Mouse (Mus musculus): ENCODE measurements around the gene 4921536K21Rik. TPM values are rescaled to one million over a fixed set of nuclear protein-coding genes. Genes with fewer than 3 reads are reported as not detected.

The 4921536K21Rik gene
- total and polyA plus RNA-seq, 3 experiments: 0.21 to 0.61 TPM; not detected in 1

- DNase-seq (ENCODE audit: extremely low read depth): no peak
- Histone ChIP-seq H3K27me3 (replicated peaks) (peaks cover 11% of the 10 kb centered on the region), H3K27ac (ENCODE audit: insufficient read depth, low read depth) (no peak overlapping the region), H3K4me2 (ENCODE audit: insufficient read depth, low read depth, poor library complexity, severe bottlenecking) (no peak overlapping the region), H3K4me3 (replicated peaks in 1 of 3; ENCODE audit: low read depth in 2 of 3, low read length in 2 of 3, poor library complexity in 1 of 3) (no peak overlapping the region), H3K9ac (ENCODE audit: insufficient read depth, low read depth) (no peak overlapping the region), H3K36me3 (replicated peaks in 1 of 2; ENCODE audit: control insufficient read depth in 1 of 2, insufficient read depth in 1 of 2, low read length in 1 of 2) (no peaks in the 10 kb centered on the region), H3K4me1 (ENCODE audit: control insufficient read depth in 1 of 2, insufficient read depth in 2 of 2) (no peaks in the 10 kb centered on the region), H3K9me3 (replicated peaks; ENCODE audit: low read length) (peaks cover 8% of the 10 kb centered on the region), H3K79me2 (replicated peaks; ENCODE audit: control insufficient read depth, extremely low read depth, insufficient read depth, poor library complexity, severe bottlenecking) (no peaks in the 10 kb centered on the region)
- dilution Hi-C loops (cut with MboI; ENCODE audit: extremely low pct_ligation_motif_present, extremely low pct_unique_long_range_greater_than_20kb, low sequenced_read_pairs) (no loop called here), in situ Hi-C loops (cut with MboI; ENCODE audit: low pct_ligation_motif_present, low pct_unique_long_range_greater_than_20kb, low sequenced_read_pairs) (no loop called here)
- TF ChIP-seq KAT2A (IDR thresholded peaks at IDR 0.05; ENCODE audit: insufficient replicate concordance, low read length) (no peak), SMC3 (IDR thresholded peaks at IDR 0.05; ENCODE audit: low read depth, low read length) (no peak), GABPA (IDR thresholded peaks at IDR 0.05; ENCODE audit: insufficient replicate concordance, low read depth, low read length) (no peak), MXI1 (IDR thresholded peaks at IDR 0.05; ENCODE audit: low read depth, low read length) (no peak), MAFK (IDR thresholded peaks at IDR 0.05; ENCODE audit: insufficient replicate concordance, low read length) (no peak), ELF1 (IDR thresholded peaks at IDR 0.05; ENCODE audit: low read depth, low read length) (no peak), RCOR1 (conservative IDR thresholded peaks at IDR 0.05; ENCODE audit: low read depth, low read length) (no peak), SIN3A (IDR thresholded peaks at IDR 0.05; ENCODE audit: low read length) (no peak), ZC3H11A (IDR thresholded peaks at IDR 0.05; ENCODE audit: low read depth, low read length) (no peak)
Observed at GRCm38 (mm10) chr11:3850315-3850614, 44.6 kb downstream of the 4921536K21Rik start.

- Histone ChIP-seq H3K9me3 (replicated peaks; ENCODE audit: low read length) (peaks cover 5% of the 10 kb centered on the region), H3K4me1 (ENCODE audit: control insufficient read depth in 1 of 2, insufficient read depth in 2 of 2) (no peaks in the 10 kb centered on the region), H3K4me3 (replicated peaks in 1 of 3; ENCODE audit: low read depth in 2 of 3, low read length in 2 of 3, poor library complexity in 1 of 3) (no peak overlapping the region), H3K4me2 (ENCODE audit: insufficient read depth, low read depth, poor library complexity, severe bottlenecking) (no peak overlapping the region), H3K27ac (ENCODE audit: insufficient read depth, low read depth) (no peak overlapping the region), H3K36me3 (replicated peaks in 1 of 2; ENCODE audit: control insufficient read depth in 1 of 2, insufficient read depth in 1 of 2, low read length in 1 of 2) (no peaks in the 10 kb centered on the region), H3K27me3 (replicated peaks) (peaks cover 11% of the 10 kb centered on the region), H3K9ac (ENCODE audit: insufficient read depth, low read depth) (no peak overlapping the region), H3K79me2 (replicated peaks; ENCODE audit: control insufficient read depth, extremely low read depth, insufficient read depth, poor library complexity, severe bottlenecking) (no peaks in the 10 kb centered on the region)
- no peak for DNase-seq (ENCODE audit: extremely low read depth)
- in situ Hi-C loops (cut with MboI; ENCODE audit: low pct_ligation_motif_present, low pct_unique_long_range_greater_than_20kb, low sequenced_read_pairs) (no loop called here), dilution Hi-C loops (cut with MboI; ENCODE audit: extremely low pct_ligation_motif_present, extremely low pct_unique_long_range_greater_than_20kb, low sequenced_read_pairs) (no loop called here)
- TF ChIP-seq NELFE (IDR thresholded peaks at IDR 0.05; ENCODE audit: low read depth, low read length): no peak
- TF ChIP-seq JUND (conservative IDR thresholded peaks at IDR 0.05; ENCODE audit: low read depth, low read length): no peak
- no peak for TF ChIP-seq USF1 (IDR thresholded peaks at IDR 0.05; ENCODE audit: low read depth, low read length)
- no peak for TF ChIP-seq HCFC1 (IDR thresholded peaks at IDR 0.05; ENCODE audit: low read depth, low read length)
- no peak for TF ChIP-seq PAX5 (IDR thresholded peaks at IDR 0.05; ENCODE audit: low read length)
- TF ChIP-seq USF2 (conservative IDR thresholded peaks at IDR 0.05; ENCODE audit: low read depth, low read length): no peak
- TF ChIP-seq RCOR1 (conservative IDR thresholded peaks at IDR 0.05; ENCODE audit: low read depth, low read length): no peak
- no peak for TF ChIP-seq ZKSCAN1 (IDR thresholded peaks at IDR 0.05; ENCODE audit: borderline replicate concordance, low read depth, low read length)
- TF ChIP-seq E2F4 (IDR thresholded peaks at IDR 0.05; ENCODE audit: insufficient replicate concordance, low read depth, low read length): no peak
- no peak for TF ChIP-seq ZC3H11A (IDR thresholded peaks at IDR 0.05; ENCODE audit: low read depth, low read length)
- no peak for TF ChIP-seq SMC3 (IDR thresholded peaks at IDR 0.05; ENCODE audit: low read depth, low read length)
- no peak for TF ChIP-seq TCF12 (IDR thresholded peaks at IDR 0.05; ENCODE audit: low read depth, low read length)
- TF ChIP-seq MXI1 (IDR thresholded peaks at IDR 0.05; ENCODE audit: low read depth, low read length): no peak
- no peak for TF ChIP-seq BHLHE40 (IDR thresholded peaks at IDR 0.05; ENCODE audit: low read depth, low read length)
- TF ChIP-seq KAT2A (IDR thresholded peaks at IDR 0.05; ENCODE audit: insufficient replicate concordance, low read length): no peak
- TF ChIP-seq MAX (IDR thresholded peaks at IDR 0.05; ENCODE audit: low read length): no peak
- no peak for TF ChIP-seq ETS1 (conservative IDR thresholded peaks at IDR 0.05; ENCODE audit: low read depth, low read length)
- TF ChIP-seq NRF1 (IDR thresholded peaks at IDR 0.05; ENCODE audit: low read depth, low read length): no peak
Observed at GRCm38 (mm10) chr11:3849469-3850314, 45.2 kb downstream of the 4921536K21Rik start.

All from CH12.LX (cell line).